Mouse (Mus musculus) cerebellum, postnatal 14 days (tissue): ENCODE measurements at regions not wholly inside any gene's neighbourhood (a gene's known extent, or its start where the extent isn't known, plus 50 kb on each side); places are given as distances from the start of the nearest gene placed in this dataset.
A peak's percentile ranks its signal among the peaks of the same experiment; 100 is the strongest.

Source experiments
- DNase-seq, 2 experiments: peaks; one replicate each; pipeline ENCODE4 v3.0.0; 2021; ENCODE audit warnings: mixed read lengths in 2 of 2

- peak in 1 of 2 experiments; percentile 43 for DNase-seq
These were observed 133.2 kb upstream of the Car8 start for GRCm38 (mm10) chr4:8372069-8372468.

- DNase-seq: no peak
These were observed 131.9 kb upstream of the Car8 start for GRCm38 (mm10) chr4:8370786-8371185.

GRCm38 (mm10) chr4:8367487-8368276 is 128.8 kb upstream of the Car8 start:
- peak; percentile 63 to 64 for DNase-seq

- no peak for DNase-seq
These were observed 128.1 kb upstream of the Car8 start for GRCm38 (mm10) chr4:8366978-8367377.

- DNase-seq: no peak
These were observed 123.6 kb upstream of the Car8 start for GRCm38 (mm10) chr4:8362409-8362808.

GRCm38 (mm10) chr4:8361931-8362330 is 123.1 kb upstream of the Car8 start:
- DNase-seq: no peak

GRCm38 (mm10) chr4:8361305-8361704 is 122.5 kb upstream of the Car8 start:
- DNase-seq: no peak

- DNase-seq: no peak
These were observed 118.6 kb upstream of the Car8 start for GRCm38 (mm10) chr4:8357443-8357842.

GRCm38 (mm10) chr4:8341928-8342327 is 103.1 kb upstream of the Car8 start:
- DNase-seq: no peak

- DNase-seq: no peak
These were observed 70.6 kb upstream of the Car8 start for GRCm38 (mm10) chr4:8309241-8309987.

GRCm38 (mm10) chr4:8292563-8292962 is 53.7 kb upstream of the Car8 start:
- DNase-seq: no peak

- DNase-seq: no peak
These were observed 53.0 kb upstream of the Car8 start for GRCm38 (mm10) chr4:8291528-8292492.

- peak; percentile 2 to 3 for DNase-seq
These were observed 51.1 kb upstream of the Car8 start for GRCm38 (mm10) chr4:8289901-8290300.
